Mouse (Mus musculus) thymus, postnatal 0 days (tissue): ENCODE results near the gene Dscaml1. TPM values are rescaled to one million over a fixed set of nuclear protein-coding genes. Genes with fewer than 3 reads are reported as not detected.

Source experiments
- DNase-seq: peaks from one replicate; pipeline ENCODE4 v3.0.0-alpha.2; 2015; ENCODE audit warnings: low spot score
- polyA plus RNA-seq: library from polyadenylated mRNA; unstranded; fragments of >200 nt; fragmentation: Nextera tagmentation; extraction: Ambion mirVana; gene quantifications from 2 replicates; pipeline ENCODE4 v1.2.1, GENCODE M21; 2015

Gene Dscaml1
- polyA plus RNA-seq, 1 experiment from 2014 or later: 1.8 TPM

GRCm38 (mm10) chr9:45411111-45411510, 15.3 kb upstream of the Dscaml1 start:
- DNase-seq: no peak

DNA sequence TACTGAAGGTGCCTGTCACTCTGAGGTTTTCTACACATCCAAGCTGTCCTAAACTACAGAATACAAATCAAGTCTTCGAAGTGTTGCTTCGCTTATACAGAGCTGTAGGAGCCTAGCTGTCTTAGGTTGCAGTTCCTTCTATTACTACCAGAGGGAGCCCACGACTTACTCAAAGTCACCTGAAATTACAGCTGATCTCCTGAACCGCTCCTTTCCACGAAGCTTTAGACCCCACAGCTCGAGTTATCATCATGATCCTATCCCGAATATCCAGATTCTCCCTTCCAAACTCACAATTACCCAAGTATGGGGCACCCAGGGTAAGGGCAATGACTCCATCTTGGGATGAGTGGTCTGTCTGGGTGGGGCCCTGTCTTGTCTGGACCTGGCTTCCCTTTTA, 14.6 kb upstream of the Dscaml1 start:
- DNase-seq: peak; percentile 59

DNA sequence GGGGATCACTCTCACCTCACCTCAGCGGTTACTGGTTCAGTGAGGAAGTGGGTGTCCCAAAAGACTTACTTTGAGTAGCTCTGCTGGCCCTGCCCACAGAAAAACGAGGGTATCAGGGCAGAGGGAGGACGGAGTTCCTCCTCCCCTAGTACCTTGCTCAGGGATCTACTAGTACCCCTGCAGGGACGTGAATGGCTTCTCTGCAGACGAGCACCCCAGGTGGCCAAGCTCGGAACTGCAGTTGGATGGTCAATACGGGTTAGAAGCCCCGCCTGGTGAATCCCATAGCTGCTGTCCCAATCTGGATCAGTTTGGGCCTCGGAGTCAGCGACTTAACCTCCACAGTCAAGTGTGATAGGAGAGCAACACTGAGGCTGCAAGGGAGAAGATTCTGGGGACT, 14.1 kb upstream of the Dscaml1 start:
- peak; percentile 86 for DNase-seq

GRCm38 (mm10) chr9:45412700-45413477, 13.5 kb upstream of the Dscaml1 start:
- no peak for DNase-seq

DNA sequence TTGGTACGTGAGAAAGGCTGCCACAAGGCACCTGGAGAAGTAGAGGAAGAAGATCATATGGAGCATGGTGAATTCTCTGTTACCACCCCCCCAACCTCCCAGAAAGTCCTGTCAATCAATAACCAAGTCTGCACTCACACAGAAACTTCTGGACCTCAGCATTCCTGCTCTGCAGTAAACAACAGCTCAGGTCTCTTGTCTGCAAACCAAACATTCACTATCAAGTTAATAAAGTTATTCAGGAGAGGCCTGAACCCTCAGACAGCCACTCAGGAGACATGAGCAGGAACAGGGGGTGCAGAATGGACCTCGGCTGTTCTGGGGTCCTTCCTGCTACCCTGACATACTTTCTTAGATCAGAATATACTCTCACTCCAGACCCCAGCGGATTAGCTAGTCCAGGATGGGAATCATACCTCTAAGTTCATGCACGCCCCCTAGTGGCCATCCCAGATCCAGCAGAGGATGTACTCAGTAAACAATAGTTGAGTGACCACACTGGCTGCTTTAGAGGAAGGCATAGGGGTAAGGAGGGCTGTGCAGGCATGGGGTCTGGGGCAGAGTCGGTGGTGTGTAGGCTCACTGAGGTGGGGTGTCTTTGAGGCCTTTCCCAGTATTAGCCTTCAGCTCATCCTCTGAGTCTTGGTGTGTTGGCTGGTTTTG, 12.8 kb upstream of the Dscaml1 start:
- DNase-seq: peak; percentile 47

DNA sequence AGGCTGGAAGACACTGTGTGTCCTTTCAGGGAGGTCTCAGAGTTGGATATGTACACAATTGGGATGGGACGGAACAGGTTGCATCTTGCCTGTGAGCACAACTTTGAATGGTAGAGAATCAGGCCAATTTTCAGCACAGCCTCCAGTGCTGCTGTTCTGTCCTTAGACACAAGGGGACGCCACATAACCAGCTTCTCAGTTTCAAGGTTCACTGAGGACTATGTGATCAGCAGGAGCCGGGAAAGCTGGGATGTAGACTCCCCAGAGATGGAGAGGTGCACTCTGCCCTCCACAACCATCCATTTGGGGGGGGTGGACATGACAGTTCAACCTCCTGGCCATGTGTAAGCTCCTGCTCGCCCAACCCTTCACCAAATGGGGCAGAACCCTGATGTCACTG, 10.5 kb upstream of the Dscaml1 start:
- peak; percentile 10 for DNase-seq

DNA sequence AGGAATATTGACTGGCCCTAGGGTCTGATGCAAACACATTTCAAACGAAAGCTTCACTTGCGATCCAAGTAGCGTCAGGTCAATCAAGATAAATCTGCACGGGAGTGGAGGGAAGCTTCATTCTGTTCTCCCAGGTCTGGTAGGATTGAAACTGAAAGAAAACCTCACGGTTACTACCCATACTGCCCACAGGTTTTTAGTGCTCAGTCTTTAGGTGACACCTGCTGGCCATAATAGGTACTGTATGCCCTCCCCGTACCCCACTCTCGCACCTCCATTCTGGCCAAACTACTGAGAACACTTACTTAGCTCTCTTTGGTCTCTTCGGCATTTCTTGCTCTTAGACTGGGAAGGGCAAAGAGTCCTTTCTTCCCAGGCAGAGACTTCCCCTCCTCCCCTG, 9.2 kb upstream of the Dscaml1 start:
- peak; percentile 75 for DNase-seq

DNA sequence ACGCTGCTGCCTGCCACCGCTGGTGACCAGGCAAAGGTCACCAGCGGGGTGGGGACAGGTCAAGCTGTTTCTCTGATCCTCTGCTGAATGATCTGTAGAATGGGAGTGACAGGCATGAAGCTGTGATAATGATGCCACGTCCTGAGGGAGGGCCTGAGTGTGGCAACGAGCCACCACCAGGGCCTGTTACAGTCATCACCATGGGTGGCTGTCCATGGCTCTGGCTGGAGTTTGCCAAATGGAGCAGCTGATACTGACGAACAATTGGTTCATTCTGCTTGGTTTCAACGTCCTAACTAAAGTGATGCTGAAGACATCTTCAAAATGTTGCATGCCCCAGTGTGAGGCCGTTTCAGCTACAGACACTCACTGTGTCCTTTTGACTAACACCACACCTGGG, 8.2 kb upstream of the Dscaml1 start:
- DNase-seq: no peak

GRCm38 (mm10) chr9:45421209-45421608, 5.2 kb upstream of the Dscaml1 start:
- peak; percentile 33 for DNase-seq

DNA sequence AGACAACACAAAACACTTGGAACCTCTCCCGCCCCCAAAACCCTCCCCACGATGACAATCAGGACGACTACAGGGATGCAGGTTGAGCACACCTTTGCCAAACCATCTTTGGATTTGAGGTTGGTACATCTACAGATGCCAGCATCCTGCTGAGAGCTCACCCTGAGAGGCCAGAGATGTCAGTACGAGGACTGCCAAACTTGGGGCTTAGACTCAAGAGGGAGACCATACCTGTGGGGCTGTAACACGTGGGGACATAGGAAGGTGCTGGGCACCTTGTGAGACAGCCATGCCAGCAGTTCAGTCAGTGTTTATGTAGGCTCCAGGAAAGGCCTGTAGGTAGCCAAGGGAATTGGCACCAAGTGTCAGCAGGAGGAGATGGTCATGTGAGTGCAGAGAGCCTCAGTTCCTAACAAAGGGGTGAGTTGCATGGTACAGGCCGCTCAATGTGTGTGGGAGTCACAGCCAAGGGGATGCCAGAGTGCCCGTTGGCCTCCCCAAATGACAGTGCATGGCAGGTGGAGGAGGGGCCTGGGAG, 3.6 kb upstream of the Dscaml1 start:
- no peak for DNase-seq

GRCm38 (mm10) chr9:45429392-45429791, 3.0 kb downstream of the Dscaml1 start:
- DNase-seq: no peak

- no peak for DNase-seq
Measured at GRCm38 (mm10) chr9:45429951-45430697, 3.7 kb downstream of the Dscaml1 start.

GRCm38 (mm10) chr9:45430698-45430959, 4.2 kb downstream of the Dscaml1 start:
- DNase-seq: no peak

DNA sequence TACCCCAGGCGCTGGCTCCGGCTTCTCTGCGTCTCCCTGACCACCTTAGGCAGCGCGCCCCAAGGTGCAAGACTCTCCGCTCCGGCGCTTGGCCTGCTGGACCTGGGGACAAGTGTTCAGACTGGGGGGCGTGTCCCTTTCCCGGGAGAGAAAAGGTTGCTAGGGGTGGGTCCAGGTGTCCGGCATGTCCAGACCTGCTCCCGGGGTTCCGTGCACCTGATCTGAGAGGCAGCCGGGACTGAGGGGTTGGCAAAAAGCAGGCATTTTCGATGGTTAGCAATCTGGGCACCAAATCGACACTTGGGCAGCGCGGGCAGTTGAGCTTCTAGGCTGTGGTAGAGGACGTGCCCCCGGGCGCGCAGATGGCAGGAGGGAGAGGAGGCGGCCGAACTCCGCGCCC, 4.7 kb downstream of the Dscaml1 start:
- no peak for DNase-seq

- DNase-seq: no peak
Measured at GRCm38 (mm10) chr9:45432639-45433038, 6.2 kb downstream of the Dscaml1 start.

DNA sequence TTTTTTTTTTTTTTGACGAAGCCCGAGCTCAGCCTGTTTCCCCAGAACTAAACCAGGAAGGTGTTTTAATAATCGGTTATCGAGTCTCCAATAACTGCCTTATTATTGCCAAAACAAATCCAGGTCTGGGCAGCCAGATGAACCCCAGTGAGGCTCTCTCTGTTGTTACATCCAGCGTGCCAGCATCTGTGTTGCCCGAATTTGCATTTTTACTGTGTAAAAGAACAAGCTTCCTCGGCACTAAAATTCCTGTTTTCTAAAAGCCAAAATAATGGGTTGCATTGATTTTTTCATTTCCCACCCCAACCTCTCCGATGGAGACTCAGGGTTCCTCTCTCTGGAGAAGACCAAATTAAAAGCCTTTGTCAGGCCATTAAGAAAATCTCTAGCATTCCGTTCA, 6.7 kb downstream of the Dscaml1 start:
- no peak for DNase-seq

DNA sequence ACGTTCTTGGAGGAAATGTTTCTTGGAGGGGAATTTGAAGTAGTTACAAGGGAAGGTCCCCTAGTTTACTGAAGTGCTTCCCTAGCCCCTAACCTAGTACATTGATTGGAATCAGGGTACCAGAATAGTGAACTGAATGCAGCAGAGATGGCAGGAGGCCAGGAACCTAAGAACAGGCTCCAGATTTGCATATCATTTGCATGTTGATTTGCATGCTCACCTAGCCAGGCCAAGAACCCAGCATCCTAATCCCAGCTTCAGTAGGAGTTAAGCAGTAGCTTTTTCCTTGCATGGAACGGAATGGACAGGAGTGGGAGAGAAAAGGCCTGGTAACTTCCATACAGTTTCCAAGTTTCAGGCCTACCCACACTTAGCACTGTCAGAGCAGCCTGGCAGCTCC, 7.7 kb downstream of the Dscaml1 start:
- DNase-seq: no peak

GRCm38 (mm10) chr9:45439025-45439424, 12.6 kb downstream of the Dscaml1 start:
- DNase-seq: no peak

DNA sequence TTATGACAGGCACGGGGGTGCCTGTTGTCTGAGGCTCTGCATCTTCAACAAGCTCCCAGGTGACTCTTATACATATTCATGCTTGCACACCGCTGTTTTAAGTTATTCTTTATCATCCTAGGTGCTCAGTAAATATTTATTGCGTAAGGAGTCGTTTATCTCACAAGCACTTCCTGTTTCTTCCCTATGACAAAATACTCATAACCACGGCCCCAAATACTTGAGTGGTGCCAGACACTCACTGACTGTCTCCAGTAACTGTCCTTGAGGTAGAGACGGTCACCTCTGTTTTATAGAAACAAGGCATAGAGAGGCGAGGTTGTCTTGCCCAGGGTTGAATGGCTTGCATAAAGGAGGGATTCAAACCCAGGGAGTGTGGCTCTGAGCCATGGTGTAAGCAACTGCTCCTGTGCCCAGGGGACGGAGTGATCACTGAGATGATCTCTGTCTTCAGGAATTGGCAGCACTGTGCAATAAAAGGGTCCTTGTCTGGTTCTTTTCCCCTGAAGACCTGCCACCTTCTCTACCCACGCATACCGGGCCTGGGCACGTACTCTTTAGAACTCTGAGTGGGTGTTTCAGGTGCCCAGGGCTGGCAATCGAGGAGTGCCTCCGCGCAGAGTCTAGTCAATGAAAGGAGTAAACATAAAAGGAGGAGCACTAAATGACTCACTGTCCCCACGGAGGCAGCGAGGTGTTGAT, 13.8 kb downstream of the Dscaml1 start:
- DNase-seq: no peak

DNA sequence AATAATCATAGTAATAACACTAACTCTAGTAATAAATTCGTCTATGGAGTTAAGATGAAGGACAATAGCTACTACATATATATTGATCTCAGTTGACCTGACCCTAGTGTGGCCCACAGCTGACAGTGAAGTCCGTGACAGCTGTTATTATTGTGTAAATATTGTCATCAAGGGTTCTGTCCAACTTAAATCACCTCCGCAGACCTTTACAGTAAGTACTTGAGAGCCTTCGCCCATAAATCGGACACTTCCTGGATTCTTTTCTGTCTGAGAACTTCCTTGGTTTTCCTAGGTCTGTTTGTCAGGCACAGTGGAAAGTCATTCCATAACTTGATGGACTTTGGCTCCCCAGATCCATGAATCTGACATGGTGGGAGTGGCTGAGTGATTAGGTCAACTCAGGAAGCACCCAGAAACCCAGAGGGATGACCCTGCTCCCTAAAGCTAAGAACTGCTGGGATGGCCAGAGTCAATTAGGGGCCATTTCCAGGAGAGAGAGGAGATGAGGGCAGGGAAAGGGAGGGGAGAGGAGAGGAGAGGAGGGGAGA, 17.9 kb downstream of the Dscaml1 start:
- no peak for DNase-seq

GRCm38 (mm10) chr9:45449658-45450057, 23.2 kb downstream of the Dscaml1 start:
- no peak for DNase-seq
